Mouse (Mus musculus) embryonic fibroblast, embryonic 13.5 days (primary cell): ENCODE measurements around the gene H2-Ke6.

Source experiments
- CTCF ChIP-seq: IDR thresholded peaks from 2 replicates; pipeline ENCODE4 v1.5.1; 2011; ENCODE audit warnings: mild to moderate bottlenecking, control low read depth, low read length, moderate library complexity, borderline replicate concordance; ENCODE audit not compliant: insufficient read depth
- POLR2A ChIP-seq: IDR thresholded peaks from 2 replicates; pipeline ENCODE4 v1.6.1; 2011; ENCODE audit warnings: low read depth, mild to moderate bottlenecking, control low read depth, low read length, moderate library complexity

GRCm38 (mm10) chr17:34037241-34037640, 9.4 kb upstream of the H2-Ke6 start:
- TF ChIP-seq CTCF, result no peak
- TF ChIP-seq POLR2A, result no peak
